Mouse (Mus musculus): ENCODE data around the gene Gm45785.

GRCm38 (mm10) chr7:140843806-140844205, 12.3 kb downstream of the Gm45785 start:
- TF ChIP-seq ZMIZ1 (IDR thresholded peaks at IDR 0.05; ENCODE audit: low read depth, low read length) (no peak), CTCF (IDR thresholded peaks at IDR 0.05 in 2 of 3, conservative IDR thresholded peaks at IDR 0.05 in 1 of 3; ENCODE audit: control insufficient read depth in 1 of 3, insufficient read depth in 1 of 3, low read depth in 2 of 3, low read length in 3 of 3, poor library complexity in 1 of 3, severe bottlenecking in 1 of 3) (no peak), EP300 (IDR thresholded peaks at IDR 0.05; ENCODE audit: low read depth in 1 of 2, low read length in 2 of 2) (no peak), RAD21 (IDR thresholded peaks at IDR 0.05; ENCODE audit: low read depth, low read length) (no peak), ZC3H11A (IDR thresholded peaks at IDR 0.05; ENCODE audit: low read depth, low read length) (no peak), MYB (IDR thresholded peaks at IDR 0.05; ENCODE audit: low read depth, low read length) (no peak), HCFC1 (IDR thresholded peaks at IDR 0.05; ENCODE audit: low read depth, low read length) (no peak), ELF1 (IDR thresholded peaks at IDR 0.05; ENCODE audit: low read depth, low read length) (no peak)

Data from MEL (cell line).